Mouse (Mus musculus): ENCODE measurements around the gene 0610009B22Rik. TPM values are rescaled to one million over a fixed set of nuclear protein-coding genes. Genes with fewer than 3 reads are reported as not detected.

0610009B22Rik gene
- polyA plus RNA-seq, 1 experiment from 2014 or later = 72.2 TPM

DNA sequence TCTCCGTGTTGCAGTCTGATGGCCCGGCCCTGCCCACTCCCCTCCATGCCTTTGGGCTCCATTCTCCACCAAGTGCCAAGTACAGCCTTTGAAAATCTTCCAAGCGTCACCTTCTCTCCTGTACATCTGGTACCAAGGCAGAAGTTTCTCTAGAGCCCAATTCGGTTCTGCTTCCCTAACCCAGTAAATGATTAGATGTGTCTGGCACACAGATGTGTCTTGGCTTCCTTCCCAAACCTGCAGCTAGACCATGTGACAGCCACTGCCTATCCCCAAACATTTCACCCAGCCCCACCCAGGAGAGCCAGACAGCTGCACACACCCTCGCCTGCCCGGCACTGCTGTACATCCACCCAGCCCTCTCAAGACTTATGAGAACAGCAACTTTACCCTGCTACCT lies 30.0 kb downstream of the 0610009B22Rik start:
- H3K9ac ChIP-seq = no peak overlapping the region
- H3K27me3 ChIP-seq = no peaks in the 10 kb centered on the region
- no peak overlapping the region for H3K4me3 ChIP-seq
- no peaks in the 10 kb centered on the region for H3K9me3 ChIP-seq (replicated peaks)
- no peak overlapping the region for H3K4me2 ChIP-seq
- H3K27ac ChIP-seq = no peak overlapping the region
- 0 out of 2 replicates have a peak, but pooled peaks have one; percentile 21 for ATAC-seq (replicated peaks; ENCODE audit: insufficient number of reproducible peaks, insufficient read depth, low FRiP score, low read depth)
- 43% methylated on average over 6 of the region's 6 CpGs for WGBS
- H3K36me3 ChIP-seq = no peaks in the 10 kb centered on the region
- peaks cover 8% of the 10 kb centered on the region for H3K4me1 ChIP-seq (replicated peaks)

DNA sequence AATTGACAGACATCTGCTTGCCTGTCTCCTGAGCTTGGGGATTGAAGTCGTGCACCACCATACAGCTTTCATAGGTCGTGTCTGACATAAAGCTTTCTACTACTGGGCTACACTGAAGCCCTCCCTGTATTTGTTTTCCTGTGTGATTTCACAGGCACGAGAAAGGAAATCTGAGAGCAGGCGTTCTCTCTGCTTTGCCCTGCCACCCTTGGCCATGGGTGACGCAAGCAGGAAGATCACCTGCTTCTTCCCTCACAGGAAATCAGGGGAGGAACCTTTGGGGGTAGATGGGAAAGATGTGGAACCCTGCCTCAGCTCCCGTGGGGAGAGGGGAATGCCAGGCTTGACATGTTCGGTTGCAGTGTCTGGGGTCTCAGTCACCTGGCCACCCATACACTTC lies 30.4 kb downstream of the 0610009B22Rik start:
- no peak overlapping the region for H3K9ac ChIP-seq
- 49% methylated on average over 7 of the region's 7 CpGs for WGBS

DNA sequence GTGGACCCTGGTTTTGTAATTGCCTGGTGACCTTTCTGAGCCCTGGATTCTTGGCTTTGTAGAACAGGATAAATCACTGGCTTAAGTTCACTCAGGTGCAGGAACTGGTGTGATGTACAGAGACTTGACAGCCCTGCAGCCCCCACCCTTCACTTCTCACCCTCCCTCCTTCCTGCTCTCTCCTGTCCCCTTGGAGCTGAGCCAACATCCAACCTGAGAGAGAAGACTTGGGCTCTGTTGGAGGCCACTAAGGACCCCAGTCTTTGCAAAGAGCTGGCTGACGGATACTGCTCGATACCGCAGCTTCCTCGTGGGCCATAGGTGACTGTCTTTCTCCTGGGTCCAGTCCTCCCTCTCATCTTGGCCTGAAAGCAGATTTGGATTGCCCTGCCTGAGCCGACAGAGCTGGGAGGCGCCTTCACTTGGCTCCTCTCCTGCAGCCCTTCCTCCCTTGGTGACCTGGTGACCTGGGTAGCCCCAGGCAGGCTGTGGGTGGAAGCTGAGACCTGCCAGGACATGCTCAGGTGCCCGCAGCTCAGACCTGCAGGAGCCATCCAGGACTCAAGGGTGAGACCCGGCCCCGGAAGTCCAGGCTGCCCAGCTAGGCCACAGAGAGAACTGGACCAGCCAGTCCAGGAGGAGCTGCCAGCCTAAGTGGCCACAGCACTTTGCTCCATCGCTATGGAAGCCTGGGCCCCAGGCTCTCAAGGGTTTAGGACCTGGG lies 31.7 kb downstream of the 0610009B22Rik start:
- no peak overlapping the region for H3K4me3 ChIP-seq
- H3K4me2 ChIP-seq = no peak overlapping the region
- 82% methylated on average over 10 of the region's 10 CpGs for WGBS
- no peak overlapping the region for H3K9ac ChIP-seq
- H3K27me3 ChIP-seq = no peaks in the 10 kb centered on the region
- no peaks in the 10 kb centered on the region for H3K9me3 ChIP-seq (replicated peaks)
- H3K4me1 ChIP-seq (replicated peaks) = peaks cover 8% of the 10 kb centered on the region
- H3K36me3 ChIP-seq = no peaks in the 10 kb centered on the region
- H3K27ac ChIP-seq = no peak overlapping the region
- no peak for ATAC-seq (replicated peaks; ENCODE audit: insufficient number of reproducible peaks, insufficient read depth, low FRiP score, low read depth)

More for the DNA sequence above, 30.4 kb downstream of the 0610009B22Rik start:
- Histone ChIP-seq H3K36me3 (no peaks in the 10 kb centered on the region), H3K27me3 (no peaks in the 10 kb centered on the region), H3K27ac (no peak overlapping the region), H3K4me3 (no peak overlapping the region), H3K4me1 (replicated peaks) (peaks cover 8% of the 10 kb centered on the region), H3K9me3 (replicated peaks) (no peaks in the 10 kb centered on the region), H3K4me2 (no peak overlapping the region)
- no peak for ATAC-seq (replicated peaks; ENCODE audit: insufficient number of reproducible peaks, insufficient read depth, low FRiP score, low read depth)

DNA sequence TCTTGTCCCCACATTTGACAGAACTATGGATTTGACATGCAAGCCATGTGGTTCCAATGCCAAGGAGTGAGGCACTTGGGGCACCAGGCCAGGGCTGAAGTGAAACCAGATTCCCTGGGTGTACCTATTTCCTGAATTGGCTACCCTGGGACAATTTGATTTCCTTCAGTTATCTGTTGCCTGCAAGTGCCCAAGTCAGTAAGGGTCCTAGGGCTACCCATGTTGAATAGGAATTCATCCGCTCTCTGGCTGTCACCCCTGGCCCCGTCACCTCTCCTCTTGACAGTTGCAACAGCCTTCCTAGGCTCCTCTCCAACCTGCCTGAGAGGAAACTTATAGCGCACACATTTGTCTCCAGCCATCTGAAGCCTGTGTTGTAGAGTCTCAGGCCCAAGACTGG lies 33.8 kb downstream of the 0610009B22Rik start:
- H3K4me2 ChIP-seq = no peak overlapping the region
- peaks cover 20% of the 10 kb centered on the region for H3K4me1 ChIP-seq (replicated peaks)
- no peaks in the 10 kb centered on the region for H3K27me3 ChIP-seq
- no peaks in the 10 kb centered on the region for H3K9me3 ChIP-seq (replicated peaks)
- no peak overlapping the region for H3K9ac ChIP-seq
- H3K36me3 ChIP-seq = no peaks in the 10 kb centered on the region
- 88% methylated on average over 3 of the region's 3 CpGs for WGBS
- H3K27ac ChIP-seq = no peak overlapping the region
- no peak for ATAC-seq (replicated peaks; ENCODE audit: insufficient number of reproducible peaks, insufficient read depth, low FRiP score, low read depth)
- no peak overlapping the region for H3K4me3 ChIP-seq

DNA sequence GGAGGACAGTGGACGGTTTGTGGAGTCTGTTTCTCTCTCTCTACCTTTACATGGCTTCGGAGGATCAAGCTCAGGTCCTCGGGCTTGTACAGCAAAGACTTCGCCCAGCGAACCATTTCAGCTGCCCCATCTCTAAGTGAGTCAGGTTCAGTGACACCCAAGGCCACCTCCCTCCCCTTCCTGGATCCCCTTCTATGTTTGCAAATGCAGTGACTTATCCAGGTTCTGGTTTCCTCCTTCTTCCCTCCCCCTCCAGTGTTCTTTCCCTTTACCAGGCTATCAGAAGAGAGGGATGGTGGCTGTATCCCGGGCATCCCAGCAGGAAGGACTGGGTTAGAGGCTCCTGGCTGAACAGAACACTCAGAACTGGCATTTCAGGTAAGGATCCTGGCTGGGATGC lies 34.9 kb downstream of the 0610009B22Rik start:
- Histone ChIP-seq H3K4me2 (no peak overlapping the region), H3K4me3 (no peak overlapping the region), H3K9ac (no peak overlapping the region), H3K4me1 (replicated peaks) (peaks cover 26% of the 10 kb centered on the region), H3K27ac (no peak overlapping the region), H3K27me3 (no peaks in the 10 kb centered on the region), H3K9me3 (replicated peaks) (no peaks in the 10 kb centered on the region), H3K36me3 (no peaks in the 10 kb centered on the region)
- no peak for ATAC-seq (replicated peaks; ENCODE audit: insufficient number of reproducible peaks, insufficient read depth, low FRiP score, low read depth)
- whole genome bisulfite sequencing = 82% methylated on average over 6 of the region's 6 CpGs

DNA sequence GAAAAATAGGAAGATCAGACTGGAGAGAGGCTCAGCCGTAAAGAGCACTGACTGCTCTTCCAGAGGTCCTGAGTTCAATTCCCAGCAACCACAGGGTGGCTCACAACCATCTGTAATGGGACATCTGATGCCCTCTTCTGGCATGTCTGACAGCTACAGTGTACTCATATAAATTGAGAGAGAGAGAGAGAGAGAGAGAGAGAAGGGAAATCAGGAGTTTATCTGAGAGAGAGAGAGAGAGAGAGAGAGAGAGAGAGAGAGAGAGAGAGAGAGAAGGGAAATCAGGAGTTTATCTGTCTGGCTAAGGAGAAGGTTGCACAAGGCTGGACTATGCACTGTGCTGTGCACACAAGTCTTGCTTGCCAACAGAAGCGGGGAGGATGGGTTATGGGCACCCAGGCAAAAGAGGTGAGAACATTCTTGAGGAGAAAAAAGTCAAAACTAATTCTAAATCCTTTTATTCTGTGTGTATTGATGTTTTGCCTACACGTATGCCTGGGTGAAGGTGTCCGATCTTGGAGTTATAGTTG lies 35.7 kb downstream of the 0610009B22Rik start:
- Histone ChIP-seq H3K9ac (no peak overlapping the region), H3K4me3 (no peak overlapping the region), H3K36me3 (no peaks in the 10 kb centered on the region), H3K27ac (no peak overlapping the region), H3K4me1 (replicated peaks) (peaks cover 30% of the 10 kb centered on the region), H3K9me3 (replicated peaks) (no peaks in the 10 kb centered on the region), H3K27me3 (no peaks in the 10 kb centered on the region), H3K4me2 (no peak overlapping the region)
- WGBS = 93% methylated on average over 4 of the region's 4 CpGs
- ATAC-seq (replicated peaks; ENCODE audit: insufficient number of reproducible peaks, insufficient read depth, low FRiP score, low read depth) = no peak

DNA sequence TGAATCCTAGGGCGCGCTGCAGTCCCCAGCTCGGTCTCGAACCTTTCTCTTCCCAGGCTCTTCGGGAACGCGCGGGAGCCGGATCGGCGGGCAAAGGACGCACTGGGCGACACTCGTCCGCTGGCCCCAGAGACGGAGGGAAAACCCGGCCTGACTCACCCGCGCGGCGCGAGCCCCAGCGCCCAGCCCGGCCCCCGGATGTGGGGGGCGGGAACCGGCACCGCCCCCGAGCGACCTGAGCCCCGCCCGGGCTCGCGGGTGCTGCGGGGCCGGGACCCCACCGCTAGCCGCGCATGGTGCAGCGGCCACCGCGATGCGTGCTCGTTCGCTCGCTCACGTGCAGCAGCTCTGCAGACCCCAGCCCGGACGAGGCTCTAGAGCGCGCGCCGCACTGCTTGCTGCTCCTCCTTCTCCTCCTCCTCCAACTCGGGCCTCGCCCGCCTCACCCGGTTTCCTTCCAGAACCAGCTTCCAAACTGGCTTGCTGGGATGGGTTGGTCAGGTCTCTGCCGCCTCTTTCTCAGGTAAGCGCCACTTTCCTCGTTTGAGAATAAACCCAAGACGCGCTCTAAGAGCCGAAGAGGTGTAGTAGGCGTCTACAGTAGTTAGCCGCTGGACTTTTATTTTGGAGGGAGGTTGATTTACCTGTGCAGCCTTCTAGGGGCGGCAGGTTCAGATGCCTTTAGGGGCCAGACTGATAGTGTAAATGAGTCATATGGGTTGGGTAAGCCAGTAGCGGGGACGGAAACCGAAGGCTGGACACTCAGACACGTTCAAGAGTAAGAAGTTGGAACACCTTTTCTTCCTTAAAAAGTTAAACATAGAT lies 37.8 kb downstream of the 0610009B22Rik start, which contains the start of the genes N4bp3 and D930048N14Rik:
Gene N4bp3, minus strand, starts transcription at position 152 of the 825 bp plus-strand sequence.
Gene D930048N14Rik, plus strand, starts transcription at position 264 of the 825 bp plus-strand sequence.
- Histone ChIP-seq H3K27me3 (no peaks in the 10 kb centered on the region), H3K9ac (peak within 1 kb of the TSS; percentile 85), H3K27ac (peak within 1 kb of the TSS; percentile 56), H3K4me3 (peak within 1 kb of the TSS; percentile 79), H3K4me2 (peak within 1 kb of the TSS; percentile 95), H3K36me3 (no peaks in the 10 kb centered on the region), H3K9me3 (replicated peaks) (no peaks in the 10 kb centered on the region), H3K4me1 (replicated peaks) (peaks cover 40% of the 10 kb centered on the region)
- WGBS = under 1% methylated on average over 66 of the region's 70 CpGs
- ATAC-seq (replicated peaks; ENCODE audit: insufficient number of reproducible peaks, insufficient read depth, low FRiP score, low read depth) = peak; percentile 71

DNA sequence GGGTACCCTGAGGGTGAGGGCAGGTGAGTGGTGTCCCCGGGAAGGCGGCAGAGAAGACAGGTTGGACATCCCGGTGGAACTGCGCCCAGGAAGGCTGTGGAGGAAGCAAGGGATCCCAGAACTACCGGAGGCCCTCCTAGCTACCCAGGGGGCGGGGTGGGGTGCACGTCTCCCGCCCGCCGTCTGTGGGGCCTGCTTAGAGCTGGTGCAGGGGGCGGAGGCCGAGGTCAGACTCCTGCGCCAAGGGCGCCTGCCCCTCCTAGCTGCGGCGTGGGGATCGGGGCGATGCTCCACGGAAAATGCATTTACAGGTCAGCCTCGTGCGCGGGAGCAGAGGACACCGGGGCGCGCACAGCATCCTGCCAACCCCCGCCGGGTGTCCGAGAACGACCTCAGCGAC lies 38.4 kb downstream of the 0610009B22Rik start:
- Histone ChIP-seq H3K4me3 (peak overlapping the region; percentile 79), H3K27me3 (no peaks in the 10 kb centered on the region), H3K27ac (peak overlapping the region; percentile 56), H3K9ac (peak overlapping the region; percentile 85), H3K4me2 (peak overlapping the region; percentile 95), H3K36me3 (no peaks in the 10 kb centered on the region; the same call in 1 of the 2 replicates), H3K9me3 (replicated peaks) (no peaks in the 10 kb centered on the region), H3K4me1 (replicated peaks) (peaks cover 45% of the 10 kb centered on the region)
- 1% methylated on average over 30 of the region's 30 CpGs for WGBS
- peak; percentile 6; the same call in 1 of the 2 replicates for ATAC-seq (replicated peaks; ENCODE audit: insufficient number of reproducible peaks, insufficient read depth, low FRiP score, low read depth)

DNA sequence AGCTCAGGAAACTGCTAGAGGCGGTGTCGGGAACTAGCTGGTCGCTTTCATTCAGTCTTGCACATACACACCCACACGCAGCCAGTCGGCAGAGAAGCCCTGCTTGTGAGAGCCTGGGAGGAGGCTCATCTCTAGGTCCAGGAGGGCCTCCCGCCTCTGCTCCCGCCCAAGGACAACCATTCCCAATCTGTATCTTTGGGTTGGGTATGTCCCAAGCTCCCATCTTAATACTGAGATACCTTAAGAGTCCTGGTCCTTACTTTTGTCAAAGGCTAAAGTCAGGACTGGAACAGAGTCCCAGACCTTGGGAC lies 38.8 kb downstream of the 0610009B22Rik start:
- Histone ChIP-seq H3K36me3 (no peaks in the 10 kb centered on the region; the same call in 1 of the 2 replicates), H3K4me2 (peak overlapping the region; percentile 95), H3K9ac (peak overlapping the region; percentile 85), H3K4me3 (peak overlapping the region; percentile 79), H3K4me1 (replicated peaks) (peaks cover 47% of the 10 kb centered on the region), H3K27ac (peak overlapping the region; percentile 56), H3K9me3 (replicated peaks) (no peaks in the 10 kb centered on the region), H3K27me3 (no peaks in the 10 kb centered on the region)
- ATAC-seq (replicated peaks; ENCODE audit: insufficient number of reproducible peaks, insufficient read depth, low FRiP score, low read depth) = no peak
- 7% methylated on average over 7 of the region's 7 CpGs for WGBS

DNA sequence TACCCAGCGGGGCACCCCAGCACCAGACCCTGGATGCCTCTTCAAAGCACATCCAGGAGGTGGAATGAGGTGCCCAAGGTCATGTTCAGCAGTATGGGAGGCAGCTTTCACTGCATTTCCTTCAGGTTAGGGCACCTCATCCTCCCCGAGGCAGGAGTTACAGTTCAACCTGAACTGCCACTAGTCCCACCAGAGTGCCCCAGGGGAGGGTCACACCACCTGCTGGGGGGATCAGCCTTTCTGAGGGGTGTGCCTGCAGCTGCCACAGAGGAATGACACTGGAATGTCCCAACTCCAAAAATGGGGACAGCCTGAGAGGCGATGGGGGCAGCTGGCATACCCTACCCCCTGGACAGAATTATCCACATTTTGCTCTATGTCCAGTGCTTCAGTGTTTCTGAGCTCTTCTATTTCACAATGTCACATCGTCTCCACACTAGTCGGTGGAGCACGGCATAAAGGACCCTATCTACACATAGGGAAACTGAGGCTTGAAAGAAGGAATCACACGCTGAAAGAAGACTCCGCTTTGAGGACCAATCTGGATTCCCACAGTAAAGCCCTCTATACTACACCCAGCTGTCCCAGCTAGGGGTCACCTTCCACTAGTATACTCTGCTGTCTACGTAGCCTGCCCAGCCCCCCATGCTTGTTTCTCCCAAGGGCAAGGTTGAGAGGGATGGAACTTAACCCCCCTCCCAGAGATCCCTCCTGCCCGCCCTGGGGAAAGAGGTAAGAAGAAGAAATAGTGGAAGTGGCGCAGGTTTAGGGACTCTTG lies 39.4 kb downstream of the 0610009B22Rik start:
- no peaks in the 10 kb centered on the region for H3K9me3 ChIP-seq (replicated peaks)
- peak overlapping the region; percentile 56 for H3K27ac ChIP-seq
- peak overlapping the region; percentile 85 for H3K9ac ChIP-seq
- H3K27me3 ChIP-seq = 0 out of 2 replicates have a peak, but pooled peaks cover 4% of the 10 kb centered on the region
- H3K36me3 ChIP-seq = peaks cover 3% of the 10 kb centered on the region; the same call in 1 of the 2 replicates
- H3K4me3 ChIP-seq = peak overlapping the region; percentile 79
- peak overlapping the region; percentile 95 for H3K4me2 ChIP-seq
- peaks cover 47% of the 10 kb centered on the region for H3K4me1 ChIP-seq (replicated peaks)
- ATAC-seq (replicated peaks; ENCODE audit: insufficient number of reproducible peaks, insufficient read depth, low FRiP score, low read depth) = no peak
- 39% methylated on average over 11 of the region's 11 CpGs for WGBS

Data from heart, embryonic 15.5 days (tissue).